Mouse (Mus musculus) thymus, postnatal 36 days (tissue): ENCODE measurements at regions not wholly inside any gene's neighbourhood (a gene's known extent, or its start where the extent isn't known, plus 50 kb on each side); places are given as distances from the start of the nearest gene placed in this dataset.
A peak's percentile ranks its signal among the peaks of the same experiment; 100 is the strongest.

ENCODE experiments used
- DNase-seq, 2 experiments: peaks; one replicate each; pipeline ENCODE4 v3.0.0; 2022; ENCODE audit warnings: mixed read lengths in 2 of 2

- no peak for DNase-seq
Measured at GRCm38 (mm10) chrX:106985684-106986083, 65.3 kb downstream of the Lpar4 start.

DNA sequence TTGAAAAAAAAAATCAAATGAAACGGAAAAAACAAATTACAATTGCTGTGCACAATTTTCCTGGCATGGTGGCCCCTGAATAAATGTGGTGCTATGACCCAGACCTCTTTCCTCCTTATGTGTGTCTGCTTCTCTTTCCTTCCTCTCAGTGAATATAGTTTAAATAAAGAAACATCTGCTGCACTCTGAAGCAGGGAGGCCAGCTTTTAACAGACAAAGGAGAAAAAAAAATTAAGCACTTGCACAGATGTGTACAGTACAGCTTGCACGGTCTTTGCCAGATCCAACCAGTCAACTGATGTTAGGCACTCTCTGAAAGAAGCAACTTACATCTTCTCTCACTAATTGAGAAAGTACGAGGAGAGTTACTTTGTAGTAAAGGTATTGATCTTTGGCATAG lies 66.4 kb downstream of the Lpar4 start:
- DNase-seq = no peak

DNA sequence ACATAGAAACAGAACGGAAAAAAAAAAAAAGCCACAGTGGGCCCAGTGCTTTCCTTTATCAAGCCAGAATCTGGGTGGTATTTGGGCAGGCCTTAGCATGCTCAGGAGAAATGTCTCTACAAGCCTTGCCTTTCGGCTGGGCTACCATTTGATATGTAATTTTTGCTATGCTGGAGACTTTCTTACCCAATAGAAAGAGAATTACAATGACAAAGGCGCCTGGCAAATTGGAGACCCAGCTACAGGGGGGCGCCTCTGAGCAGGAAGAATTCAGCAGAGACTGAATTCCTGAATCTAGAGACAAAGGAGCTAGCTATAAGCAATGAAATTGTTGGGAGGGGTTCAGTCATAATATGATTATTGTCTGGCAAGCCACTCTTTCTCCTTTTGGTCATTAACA lies 67.4 kb downstream of the Lpar4 start:
- peak; percentile 20 to 27 for DNase-seq

DNA sequence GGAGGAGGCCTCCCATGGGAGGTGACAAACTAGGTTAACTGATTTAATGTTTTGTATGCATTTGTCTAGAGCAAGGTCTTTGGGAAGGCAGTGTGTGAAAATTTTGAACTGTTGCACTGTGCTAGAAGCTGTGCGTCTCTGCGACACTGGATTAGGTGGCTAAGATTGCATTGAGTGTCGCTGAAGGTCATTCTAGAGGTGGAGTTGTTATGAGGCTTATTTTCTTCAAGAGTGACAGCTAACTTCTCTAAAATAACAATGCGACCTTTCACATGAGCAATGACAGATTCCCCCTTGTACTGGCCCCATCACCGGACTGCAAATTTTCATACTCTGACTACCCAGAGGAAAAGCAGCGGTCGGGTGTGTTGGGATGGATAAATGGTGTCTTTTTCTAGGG lies 83.8 kb upstream of the P2ry10 start:
- no peak for DNase-seq

DNA sequence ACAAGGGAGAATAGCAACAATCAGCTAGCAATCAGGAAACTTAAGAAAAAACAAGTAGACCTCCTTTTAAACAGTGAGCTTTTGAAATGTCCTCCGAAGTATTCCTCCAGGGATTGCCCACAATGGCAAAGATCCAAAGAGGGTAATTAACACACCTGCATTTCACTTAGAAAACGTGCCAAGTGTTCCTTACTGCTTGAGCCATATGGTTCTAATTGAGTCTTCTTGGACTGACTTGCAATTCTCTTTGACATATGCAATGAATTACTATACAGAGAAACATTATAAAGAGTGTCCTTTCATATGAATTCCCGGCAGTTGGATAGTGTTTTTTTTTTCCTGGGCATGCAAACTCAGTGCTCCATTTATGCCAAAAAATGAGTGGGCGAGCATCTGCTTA lies 79.3 kb upstream of the P2ry10 start:
- no peak for DNase-seq

DNA sequence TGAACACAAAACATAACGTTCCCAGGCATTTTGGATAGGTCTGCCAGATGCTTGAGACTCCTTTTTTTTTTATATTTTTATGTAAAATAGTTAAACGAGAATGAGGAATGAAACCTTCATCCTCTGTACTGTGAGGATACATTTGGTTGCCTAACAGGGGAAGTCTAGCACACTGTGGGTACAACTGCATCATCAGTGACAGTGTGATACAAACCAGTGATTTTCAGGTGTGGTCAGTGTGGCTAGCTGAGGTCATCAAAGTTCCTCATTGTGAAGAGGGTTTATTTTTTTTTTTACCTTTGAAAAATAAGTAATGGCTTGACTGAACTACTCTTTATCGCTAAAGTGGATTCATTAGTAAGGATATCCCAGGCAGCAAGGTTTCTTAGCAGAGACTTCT lies 75.7 kb upstream of the P2ry10 start:
- no peak for DNase-seq

GRCm38 (mm10) chrX:107015335-107015734 lies 73.0 kb upstream of the P2ry10 start:
- DNase-seq = no peak

DNA sequence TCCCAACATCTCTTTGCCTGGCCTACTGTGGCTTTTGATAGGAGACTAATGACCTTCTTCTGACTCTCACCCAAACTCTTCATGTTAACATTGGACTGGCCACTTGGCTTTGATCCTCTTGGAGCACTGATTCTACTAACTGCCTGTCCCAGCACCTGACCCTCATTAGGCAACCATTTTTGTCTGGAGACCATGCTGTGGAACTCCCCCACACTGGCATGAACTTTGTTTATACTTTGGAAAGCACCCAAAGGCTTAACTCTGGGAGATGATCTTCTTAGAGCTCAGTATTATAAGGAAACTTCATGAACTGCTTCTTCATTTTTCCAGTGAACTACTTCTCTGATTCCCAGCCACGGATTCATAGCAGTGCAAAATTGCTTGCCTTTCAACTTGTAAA lies 56.6 kb upstream of the P2ry10 start:
- DNase-seq = no peak

DNA sequence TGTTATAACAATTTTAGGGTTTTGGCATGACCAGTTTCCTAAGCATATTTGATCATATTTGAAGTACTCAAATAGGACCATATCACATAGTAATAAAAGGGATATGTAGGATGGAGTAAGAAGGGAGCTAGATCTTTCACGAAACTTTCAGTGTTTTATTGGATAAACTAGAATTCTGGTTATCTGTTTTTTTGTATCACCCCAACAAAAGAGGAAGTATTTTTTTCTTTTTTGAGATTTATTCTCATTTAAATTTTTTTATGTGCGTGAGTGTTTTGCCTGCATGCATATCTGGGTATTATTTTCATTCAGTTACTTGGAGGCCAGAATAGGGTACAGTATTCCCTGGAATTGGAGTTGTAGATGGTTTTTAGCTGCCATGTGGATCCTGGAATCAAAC lies 50.3 kb upstream of the P2ry10 start:
- no peak for DNase-seq
